Mouse (Mus musculus): ENCODE measurements around the gene Faim2.

- no peak for TF ChIP-seq GATA1 (IDR thresholded peaks at IDR 0.05; ENCODE audit: low read length)
- TF ChIP-seq TAL1 (IDR thresholded peaks at IDR 0.05; ENCODE audit: low read length), result no peak
Observed at GRCm38 (mm10) chr15:99546596-99546995, 18.6 kb upstream of the Faim2 start.
